Mouse (Mus musculus) 3T3-L1 (cell line): Measurements from ENCODE around the gene Ube2l3.
A peak's percentile ranks its signal among the peaks of the same experiment; 100 is the strongest.
"Not testable (repeated sequence)": the region's sequence is repeated elsewhere in the genome, so short reads cannot be mapped to it uniquely, and the experiment has no call there.

ENCODE experiments used
- DNase-seq: peaks from one replicate; pipeline ENCODE4 v3.0.0-alpha.2; 2015; ENCODE audit warnings: low read depth, low spot score

The Ube2l3 gene

GRCm38 (mm10) chr16:17202549-17202948 lies at the start of gene Ube2l3:
Ube2l3 (minus strand) TSS chr16:17202649.
- no peak for DNase-seq

GRCm38 (mm10) chr16:17251539-17251938 lies 49.1 kb upstream of the Ube2l3 start:
- no peak for DNase-seq

GRCm38 (mm10) chr16:17249135-17249534 lies 46.7 kb upstream of the Ube2l3 start:
- peak; percentile 79 for DNase-seq

- no peak for DNase-seq
Observed at GRCm38 (mm10) chr16:17247727-17248126, 45.3 kb upstream of the Ube2l3 start.

GRCm38 (mm10) chr16:17244996-17245395 lies 42.5 kb upstream of the Ube2l3 start:
- DNase-seq: no peak

GRCm38 (mm10) chr16:17243731-17244130 lies 41.3 kb upstream of the Ube2l3 start:
- DNase-seq: no peak

GRCm38 (mm10) chr16:17239409-17239808 lies 37.0 kb upstream of the Ube2l3 start:
- no peak for DNase-seq

- no peak for DNase-seq
Observed at GRCm38 (mm10) chr16:17237634-17238033, 35.2 kb upstream of the Ube2l3 start.

- DNase-seq: peak; percentile 91
Observed at GRCm38 (mm10) chr16:17234916-17235665, 32.6 kb upstream of the Ube2l3 start.

- peak; percentile 84 for DNase-seq
Observed at GRCm38 (mm10) chr16:17234499-17234895, 32.0 kb upstream of the Ube2l3 start.

- peak; percentile 63 for DNase-seq
Observed at GRCm38 (mm10) chr16:17233702-17234498, 31.5 kb upstream of the Ube2l3 start.

GRCm38 (mm10) chr16:17232794-17233701 lies 30.6 kb upstream of the Ube2l3 start, which contains the start of gene Hic2:
Hic2 (plus strand) TSS chr16:17233572.
- DNase-seq: peak; percentile 96

GRCm38 (mm10) chr16:17231523-17231922 lies 29.1 kb upstream of the Ube2l3 start:
- not testable (repeated sequence) for DNase-seq

GRCm38 (mm10) chr16:17226496-17226895 lies 24.0 kb upstream of the Ube2l3 start:
- DNase-seq: no peak

- no peak for DNase-seq
Observed at GRCm38 (mm10) chr16:17225584-17225983, 23.1 kb upstream of the Ube2l3 start.

- DNase-seq: peak; percentile 96
Observed at GRCm38 (mm10) chr16:17222197-17222596, 19.7 kb upstream of the Ube2l3 start.

GRCm38 (mm10) chr16:17220127-17220733 lies 17.8 kb upstream of the Ube2l3 start:
- DNase-seq: peak; percentile 50

- no peak for DNase-seq
Observed at GRCm38 (mm10) chr16:17216934-17217633, 14.6 kb upstream of the Ube2l3 start.

GRCm38 (mm10) chr16:17209981-17210838 lies 7.8 kb upstream of the Ube2l3 start:
- no peak for DNase-seq
